Mouse (Mus musculus) forebrain, embryonic 15.5 days (tissue): Measurements from ENCODE around the gene Slc39a13. TPM values are rescaled to one million over a fixed set of nuclear protein-coding genes. Genes with fewer than 3 reads are reported as not detected.
"Not testable (repeated sequence)": the region's sequence is repeated elsewhere in the genome, so short reads cannot be mapped to it uniquely, and the experiment has no call there.

Source experiments
- ATAC-seq: fragments of 200-750 bp; cut with Nextera tagmentation; replicated peaks from 2 replicates; pipeline ENCODE4 v1.8.0; 2017; ENCODE audit warnings: mild to moderate bottlenecking, moderate TSS enrichment, moderate library complexity
- H3K27ac ChIP-seq: fragments of 300-500 bp; sonication (generic); replicated peaks from 2 replicates; pipeline ENCODE4 v1.5.1; 2015; ENCODE audit warnings: mild to moderate bottlenecking, inconsistent platforms
- H3K27me3 ChIP-seq: fragments of 300-500 bp; sonication (generic); 2 replicates; pipeline ENCODE4 v1.6.1; 2015; ENCODE audit warnings: inconsistent platforms
- H3K36me3 ChIP-seq: fragments of 300-500 bp; sonication (generic); 2 replicates; pipeline ENCODE4 v1.6.1; 2015; ENCODE audit warnings: mild to moderate bottlenecking, inconsistent platforms
- H3K4me1 ChIP-seq: fragments of 300-500 bp; sonication (generic); 2 replicates; pipeline ENCODE4 v1.6.1; 2015; ENCODE audit warnings: inconsistent platforms
- H3K4me2 ChIP-seq: fragments of 300-500 bp; sonication (generic); replicated peaks from 2 replicates; pipeline ENCODE4 v1.6.1; 2015; ENCODE audit warnings: mild to moderate bottlenecking, inconsistent platforms
- H3K4me3 ChIP-seq: fragments of 300-500 bp; sonication (generic); 2 replicates; pipeline ENCODE4 v1.5.1; 2015; ENCODE audit warnings: mild to moderate bottlenecking, inconsistent platforms
- H3K9ac ChIP-seq: fragments of 300-500 bp; sonication (generic); replicated peaks from 2 replicates; pipeline ENCODE4 v1.6.1; 2015; ENCODE audit warnings: mild to moderate bottlenecking, inconsistent platforms
- H3K9me3 ChIP-seq: fragments of 300-500 bp; sonication (generic); 2 replicates; pipeline ENCODE4 v1.6.1; 2016; ENCODE audit warnings: inconsistent platforms
- WGBS: fragments of 180-500 bp; shearing (Covaris S2); methylation state at CpG from one replicate; pipeline ENCODE4 v1.1.7; 2015; ENCODE audit warnings: mixed read lengths; 5-methylcytosine and 5-hydroxymethylcytosine counted together
- polyA plus RNA-seq: library from polyadenylated mRNA; unstranded; fragments of >200 nt; fragmentation: Nextera tagmentation; extraction: Ambion mirVana; gene quantifications from 2 replicates; pipeline ENCODE4 v1.2.1, GENCODE M21; 2015

Gene Slc39a13
- polyA plus RNA-seq, 1 experiment from 2014 or later = 23.7 TPM

DNA sequence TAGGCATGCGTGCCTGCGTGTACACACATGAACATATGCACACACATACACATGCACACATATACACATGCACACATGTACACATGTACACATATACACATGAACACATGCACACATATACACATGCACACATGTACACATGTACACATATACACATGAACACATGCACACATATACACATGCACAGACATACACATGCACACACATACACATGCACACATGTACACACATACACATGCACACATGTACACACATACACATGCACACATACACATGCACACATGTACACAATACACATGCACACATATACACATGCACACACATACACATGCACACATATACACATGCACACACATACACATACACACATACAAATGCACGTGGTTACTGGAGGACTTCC is 41.6 kb upstream of the Slc39a13 start:
- H3K4me3 ChIP-seq, H3K4me1 ChIP-seq, H3K27me3 ChIP-seq, H3K27ac ChIP-seq, H3K9me3 ChIP-seq, H3K4me2 ChIP-seq, ATAC-seq, H3K36me3 ChIP-seq, H3K9ac ChIP-seq: not testable (repeated sequence)
- 94% methylated on average over 3 of the region's 3 CpGs for WGBS

DNA sequence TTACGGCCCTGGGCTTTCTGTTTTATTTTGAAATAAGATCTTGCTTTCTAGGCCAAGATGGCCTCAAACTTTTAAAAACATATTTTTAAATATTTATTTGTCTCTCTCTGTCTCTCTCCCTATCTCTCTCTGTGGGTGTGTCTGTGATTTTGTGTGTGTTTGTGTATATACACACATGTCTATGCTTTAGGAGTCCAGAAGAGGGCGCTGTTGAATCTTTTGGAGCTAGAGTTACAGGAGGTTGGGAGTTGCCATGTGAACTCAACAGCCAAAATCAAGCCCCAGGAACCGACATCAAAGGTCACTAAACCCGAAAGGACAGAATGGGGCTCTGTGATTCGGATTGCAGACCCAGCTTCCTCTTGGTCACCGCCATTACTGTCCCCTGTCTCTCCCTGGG is 40.2 kb upstream of the Slc39a13 start:
- Histone ChIP-seq H3K27ac (no peak overlapping the region), H3K4me1 (peaks cover 6% of the 10 kb centered on the region), H3K9ac (no peak overlapping the region), H3K36me3 (no peaks in the 10 kb centered on the region), H3K9me3 (no peaks in the 10 kb centered on the region), H3K4me3 (no peak overlapping the region), H3K4me2 (no peak overlapping the region), H3K27me3 (peaks cover 2% of the 10 kb centered on the region; the same call in 1 of the 2 replicates)
- WGBS = 72% methylated on average over 6 of the region's 6 CpGs
- no peak for ATAC-seq

DNA sequence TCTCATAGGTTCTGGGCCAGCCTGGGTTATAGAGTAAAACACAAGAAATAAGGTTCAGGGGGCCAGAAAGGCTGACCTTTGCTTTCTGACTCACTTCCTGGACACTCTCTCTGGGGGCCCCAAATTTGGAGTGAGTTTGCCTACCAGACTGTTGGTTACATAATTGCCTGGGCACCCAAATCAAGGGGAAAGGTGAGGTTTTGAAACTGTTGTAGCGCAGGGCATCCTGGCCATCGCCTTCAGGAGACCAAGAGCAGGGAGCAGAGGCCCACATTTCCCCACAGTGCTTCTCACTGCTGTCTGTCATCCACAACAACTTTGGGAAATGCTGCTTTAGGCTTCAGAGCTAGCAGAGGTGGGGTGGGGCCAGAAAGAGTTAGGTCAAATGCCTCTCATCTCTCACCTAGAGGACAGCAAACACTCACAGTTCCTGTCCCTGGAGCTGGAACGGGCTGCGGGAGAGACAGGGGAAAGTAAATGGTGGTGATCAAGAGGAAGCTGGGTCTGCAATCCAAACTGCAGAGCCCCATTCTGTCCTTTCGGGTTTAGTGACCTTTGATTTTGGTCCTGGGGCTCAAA is 39.7 kb upstream of the Slc39a13 start:
- H3K9ac ChIP-seq = no peak overlapping the region
- H3K4me3 ChIP-seq = no peak overlapping the region
- ATAC-seq = no peak
- no peaks in the 10 kb centered on the region for H3K9me3 ChIP-seq
- no peak overlapping the region for H3K4me2 ChIP-seq
- H3K27me3 ChIP-seq = no peaks in the 10 kb centered on the region
- H3K36me3 ChIP-seq = no peaks in the 10 kb centered on the region
- WGBS = 93% methylated on average over 5 of the region's 5 CpGs
- H3K4me1 ChIP-seq = peaks cover under 1% of the 10 kb centered on the region
- H3K27ac ChIP-seq = no peak overlapping the region

DNA sequence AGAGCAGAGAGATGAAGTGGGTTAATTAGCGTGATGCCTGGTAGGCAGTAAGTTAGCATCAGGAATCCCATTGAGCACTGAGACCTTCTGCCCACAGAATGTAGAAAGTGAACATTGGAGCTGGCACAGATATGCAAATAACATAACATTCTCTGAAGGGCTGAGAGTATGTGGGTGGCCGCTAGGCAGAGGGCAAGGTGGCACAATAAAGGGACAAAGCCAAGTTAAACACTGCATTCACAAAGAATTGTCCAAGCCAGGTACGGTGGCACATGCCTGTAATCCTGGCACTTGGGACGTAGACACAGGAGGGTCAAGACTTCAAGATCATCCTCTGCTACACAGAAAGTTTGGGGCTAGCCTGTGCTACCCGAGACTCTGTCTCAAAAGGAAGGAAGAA is 39.0 kb upstream of the Slc39a13 start:
- Histone ChIP-seq H3K27ac (no peak overlapping the region), H3K9ac (no peak overlapping the region), H3K27me3 (no peaks in the 10 kb centered on the region), H3K4me2 (no peak overlapping the region), H3K4me1 (no peaks in the 10 kb centered on the region), H3K9me3 (no peaks in the 10 kb centered on the region), H3K36me3 (no peaks in the 10 kb centered on the region), H3K4me3 (no peak overlapping the region)
- ATAC-seq = no peak
- 85% methylated on average over 5 of the region's 5 CpGs for WGBS

DNA sequence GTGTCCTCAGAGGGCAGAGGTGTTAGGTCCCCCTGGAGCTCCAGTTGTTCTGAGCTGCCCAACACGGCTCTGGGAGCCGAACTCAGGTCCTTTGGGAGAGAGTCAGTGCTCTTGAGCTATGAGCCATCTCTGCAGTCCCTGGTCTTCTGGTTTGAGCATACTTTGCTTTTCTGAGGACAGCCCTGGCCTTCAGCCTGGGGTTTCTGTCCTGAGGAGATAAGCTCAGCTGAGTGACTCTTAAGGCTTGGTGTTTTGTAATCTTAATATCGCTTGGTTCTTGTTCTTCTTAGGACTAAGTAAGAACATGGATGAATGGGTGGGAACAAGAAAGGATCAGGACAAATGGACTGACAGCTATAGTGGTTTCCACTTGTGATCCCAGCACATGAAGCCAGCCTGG is 37.9 kb upstream of the Slc39a13 start:
- WGBS = 85% methylated on average over 3 of the region's 3 CpGs
- Histone ChIP-seq H3K9me3 (no peaks in the 10 kb centered on the region), H3K4me3 (no peak overlapping the region), H3K4me2 (no peak overlapping the region), H3K4me1 (no peaks in the 10 kb centered on the region), H3K27me3 (no peaks in the 10 kb centered on the region), H3K36me3 (no peaks in the 10 kb centered on the region), H3K9ac (no peak overlapping the region), H3K27ac (no peak overlapping the region)
- ATAC-seq = no peak

DNA sequence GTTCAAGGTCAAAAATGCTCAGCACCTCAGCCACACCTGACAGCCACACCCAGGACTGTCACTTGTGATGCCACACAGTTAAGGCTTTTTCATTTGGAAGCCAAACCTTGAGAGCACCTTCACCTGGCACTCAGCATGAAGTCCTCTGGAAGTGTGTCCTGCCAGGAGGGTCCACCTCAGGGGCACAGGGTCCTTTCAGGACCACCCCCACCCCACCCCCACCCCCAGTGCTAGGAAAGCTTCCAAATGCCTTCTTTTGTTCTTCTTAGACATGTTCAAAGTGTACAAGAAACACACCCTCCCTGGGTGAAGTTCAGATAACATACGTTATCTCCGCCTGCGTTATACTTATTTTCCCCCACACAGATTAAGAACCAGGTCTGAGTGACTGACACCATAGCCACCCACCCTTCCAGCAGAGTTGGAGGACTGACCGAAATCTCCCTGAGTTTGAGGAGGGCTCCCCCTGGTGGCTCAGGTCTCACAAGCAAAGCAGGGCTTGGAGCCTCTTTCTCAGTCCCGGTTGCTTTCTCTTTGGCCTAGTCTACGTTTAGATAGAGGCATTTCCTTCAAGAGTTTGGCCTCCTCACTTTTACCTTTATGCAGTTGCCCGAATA is 31.0 kb upstream of the Slc39a13 start:
- WGBS = 5% methylated on average over 7 of the region's 7 CpGs

DNA sequence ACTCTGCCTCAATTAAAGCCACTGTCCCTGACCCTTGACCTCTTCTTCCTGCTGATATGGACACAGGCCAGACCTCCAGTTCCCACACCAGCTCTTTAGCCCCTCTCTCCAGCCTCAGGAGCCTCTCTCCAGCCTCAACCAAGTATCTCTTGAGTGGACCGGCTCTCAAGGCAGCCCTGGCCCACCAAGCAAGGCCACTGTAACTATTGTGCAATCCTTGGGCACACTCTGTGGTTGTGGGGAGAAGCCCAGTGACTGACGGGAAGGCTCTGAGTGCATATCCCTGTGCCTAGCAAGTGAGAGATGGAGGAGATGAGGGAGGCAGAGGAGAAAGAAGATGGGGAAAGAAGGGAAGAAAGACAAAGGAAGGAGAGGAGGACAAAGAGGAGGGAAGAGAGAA is 27.9 kb upstream of the Slc39a13 start:
- Histone ChIP-seq H3K36me3 (no peaks in the 10 kb centered on the region), H3K9me3 (no peaks in the 10 kb centered on the region), H3K4me1 (no peaks in the 10 kb centered on the region), H3K27ac (no peak overlapping the region), H3K4me3 (no peak overlapping the region), H3K9ac (no peak overlapping the region), H3K4me2 (no peak overlapping the region), H3K27me3 (no peaks in the 10 kb centered on the region)
- 81% methylated on average over 2 of the region's 2 CpGs for WGBS
- no peak for ATAC-seq

More for the DNA sequence above, 31.0 kb upstream of the Slc39a13 start:
- Histone ChIP-seq H3K27me3 (no peaks in the 10 kb centered on the region), H3K4me2 (no peak overlapping the region), H3K9ac (no peak overlapping the region), H3K4me1 (no peaks in the 10 kb centered on the region), H3K36me3 (no peaks in the 10 kb centered on the region), H3K4me3 (no peak overlapping the region), H3K27ac (no peak overlapping the region), H3K9me3 (no peaks in the 10 kb centered on the region)
- peak; percentile 85 for ATAC-seq

DNA sequence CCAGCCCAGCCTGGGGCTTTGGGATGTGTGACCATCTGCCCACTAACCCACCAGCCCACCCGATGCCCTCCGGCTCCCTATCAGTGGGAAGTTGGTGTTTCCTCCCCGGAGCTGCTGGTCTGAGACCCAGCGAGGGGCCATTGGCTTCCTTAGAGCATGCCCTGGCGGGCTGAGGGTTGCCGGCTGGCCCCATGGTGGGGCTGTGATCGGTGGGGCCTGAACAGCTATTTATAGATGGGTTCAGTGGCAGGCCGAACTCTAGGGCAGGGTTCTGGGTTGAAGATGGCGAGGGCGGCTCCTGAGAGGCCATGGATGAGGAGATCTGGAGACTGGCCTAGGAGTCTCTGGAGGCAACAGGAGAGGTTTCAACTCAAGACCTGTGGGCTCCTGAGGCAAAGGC is 26.8 kb upstream of the Slc39a13 start:
- no peak overlapping the region for H3K4me2 ChIP-seq
- H3K4me3 ChIP-seq = no peak overlapping the region
- H3K4me1 ChIP-seq = no peaks in the 10 kb centered on the region
- 87% methylated on average over 10 of the region's 10 CpGs for WGBS
- H3K36me3 ChIP-seq = no peaks in the 10 kb centered on the region
- no peak overlapping the region for H3K9ac ChIP-seq
- no peaks in the 10 kb centered on the region for H3K27me3 ChIP-seq
- no peak for ATAC-seq
- H3K9me3 ChIP-seq = no peaks in the 10 kb centered on the region
- no peak overlapping the region for H3K27ac ChIP-seq

DNA sequence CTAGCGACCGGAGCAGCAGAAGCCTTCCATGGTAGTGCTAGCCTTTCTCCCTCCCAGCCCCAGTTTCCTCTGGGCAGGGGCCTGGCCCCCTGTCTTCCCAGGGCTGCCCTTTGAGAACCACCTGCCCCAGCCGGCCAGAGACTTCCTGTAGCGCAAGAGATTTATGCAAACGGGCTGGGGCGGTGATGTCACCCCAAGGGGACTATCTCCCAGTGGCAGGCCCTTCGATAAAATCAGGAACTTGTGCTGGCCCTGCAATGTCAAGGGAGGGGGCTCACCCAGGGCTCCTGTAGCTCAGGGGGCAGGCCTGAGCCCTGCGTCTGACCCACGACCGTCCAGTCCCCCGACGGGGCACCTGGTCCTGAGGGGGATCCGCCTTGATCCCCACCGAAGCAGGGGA is 26.3 kb upstream of the Slc39a13 start:
- Histone ChIP-seq H3K9me3 (no peaks in the 10 kb centered on the region), H3K36me3 (no peaks in the 10 kb centered on the region), H3K9ac (no peak overlapping the region), H3K27ac (no peak overlapping the region), H3K27me3 (no peaks in the 10 kb centered on the region), H3K4me1 (no peaks in the 10 kb centered on the region), H3K4me3 (no peak overlapping the region), H3K4me2 (no peak overlapping the region)
- ATAC-seq = no peak
- 79% methylated on average over 14 of the region's 14 CpGs for WGBS

DNA sequence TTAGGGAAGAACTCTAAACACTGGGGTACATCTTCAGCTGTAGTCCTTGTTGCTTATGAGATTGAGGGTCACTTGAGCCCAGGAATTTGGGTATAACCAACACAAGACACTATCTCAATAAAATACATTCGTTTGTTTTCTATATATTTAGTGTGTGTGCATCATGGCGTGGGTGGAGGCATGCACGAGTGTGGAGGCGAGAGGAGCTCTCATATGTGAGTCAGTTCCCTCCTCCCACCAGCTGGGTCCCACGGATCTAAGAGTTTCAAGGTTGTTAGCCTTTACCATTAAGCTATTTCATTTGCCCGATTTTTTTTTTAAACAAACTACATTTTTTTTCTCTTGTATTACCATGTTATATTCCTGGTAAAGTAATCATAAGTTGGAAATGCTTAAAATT is 20.6 kb upstream of the Slc39a13 start:
- no peaks in the 10 kb centered on the region for H3K36me3 ChIP-seq
- H3K4me3 ChIP-seq = no peak overlapping the region
- WGBS = 80% methylated on average over 6 of the region's 6 CpGs
- H3K4me1 ChIP-seq = no peaks in the 10 kb centered on the region
- no peak for ATAC-seq
- no peaks in the 10 kb centered on the region for H3K9me3 ChIP-seq
- no peak overlapping the region for H3K9ac ChIP-seq
- H3K4me2 ChIP-seq = no peak overlapping the region
- no peaks in the 10 kb centered on the region for H3K27me3 ChIP-seq
- no peak overlapping the region for H3K27ac ChIP-seq

DNA sequence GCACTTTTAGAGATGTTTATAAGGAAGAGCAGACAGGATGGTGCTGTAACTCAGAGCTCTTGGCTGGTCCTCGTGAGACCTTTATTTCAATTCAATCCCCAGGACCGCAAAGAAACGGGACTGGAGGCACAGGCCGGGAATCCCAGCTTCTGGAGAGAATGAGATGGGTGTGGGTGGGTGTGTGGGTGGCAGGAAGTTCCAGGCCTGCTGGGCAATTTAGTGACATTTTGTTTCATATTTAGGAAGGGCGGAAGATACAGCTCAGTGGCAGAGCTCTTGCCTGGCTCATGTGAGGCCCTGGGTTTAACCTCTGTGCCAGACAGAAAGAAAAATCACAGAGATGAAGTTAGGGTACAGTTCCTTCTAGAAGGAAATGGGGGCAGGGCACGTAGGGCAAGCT is 20.0 kb upstream of the Slc39a13 start:
- ATAC-seq = no peak
- Histone ChIP-seq H3K27ac (no peak overlapping the region), H3K36me3 (no peaks in the 10 kb centered on the region), H3K4me3 (no peak overlapping the region), H3K4me2 (no peak overlapping the region), H3K27me3 (no peaks in the 10 kb centered on the region), H3K9ac (no peak overlapping the region), H3K4me1 (no peaks in the 10 kb centered on the region), H3K9me3 (no peaks in the 10 kb centered on the region)
- 80% methylated on average over 6 of the region's 6 CpGs for WGBS

DNA sequence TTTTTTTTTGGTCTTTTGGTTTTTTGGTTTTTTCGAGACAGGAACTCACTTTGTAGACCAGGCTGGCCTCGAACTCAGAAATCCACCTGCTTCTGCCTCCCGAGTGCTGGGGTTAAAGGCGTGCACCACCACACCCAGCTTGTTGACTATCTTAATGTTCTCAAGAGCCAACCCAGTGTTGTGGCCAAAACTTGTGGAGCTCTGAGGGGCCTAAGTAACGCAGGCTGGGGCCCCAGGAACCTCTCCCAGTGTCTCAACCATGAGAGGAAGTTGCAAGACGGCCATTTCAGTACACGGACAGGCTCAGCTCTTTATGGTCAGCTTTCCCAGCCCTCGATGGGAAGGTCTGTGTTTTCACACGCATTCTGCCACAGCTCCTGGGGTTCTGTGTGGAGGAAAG is 18.8 kb upstream of the Slc39a13 start:
- ATAC-seq = no peak
- Histone ChIP-seq H3K36me3 (no peaks in the 10 kb centered on the region), H3K4me1 (no peaks in the 10 kb centered on the region), H3K4me3 (no peak overlapping the region), H3K9ac (no peak overlapping the region), H3K27ac (no peak overlapping the region), H3K4me2 (no peak overlapping the region), H3K27me3 (no peaks in the 10 kb centered on the region), H3K9me3 (no peaks in the 10 kb centered on the region)
- WGBS = 84% methylated on average over 9 of the region's 9 CpGs

DNA sequence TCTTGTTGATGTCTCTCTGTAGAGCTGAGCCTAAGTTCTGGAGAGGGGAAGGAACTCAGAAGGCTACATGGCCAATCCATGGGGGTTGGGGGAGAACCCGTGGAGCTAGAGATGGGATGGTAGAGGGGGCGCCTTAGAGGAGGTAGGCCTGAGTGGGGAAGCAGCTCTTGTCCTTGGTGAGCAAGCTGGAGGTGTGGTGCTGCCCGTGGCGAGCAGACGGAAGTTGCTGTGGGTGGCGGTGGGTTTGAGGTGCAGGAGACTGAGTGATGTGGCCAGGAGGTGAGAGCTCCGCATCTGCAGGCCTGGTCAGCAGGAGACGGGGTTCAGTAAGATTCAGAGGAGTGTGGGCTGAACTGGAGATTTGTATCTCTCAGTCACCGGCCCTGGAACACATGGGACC is 17.2 kb upstream of the Slc39a13 start:
- Histone ChIP-seq H3K27ac (no peak overlapping the region), H3K4me1 (no peaks in the 10 kb centered on the region), H3K9me3 (no peaks in the 10 kb centered on the region), H3K36me3 (no peaks in the 10 kb centered on the region), H3K9ac (no peak overlapping the region), H3K27me3 (no peaks in the 10 kb centered on the region), H3K4me3 (no peak overlapping the region), H3K4me2 (no peak overlapping the region)
- WGBS = 87% methylated on average over 9 of the region's 9 CpGs
- no peak for ATAC-seq
